Mouse (Mus musculus): ENCODE results near the gene Fam69b. TPM values are rescaled to one million over a fixed set of nuclear protein-coding genes. Genes with fewer than 3 reads are reported as not detected.

The Fam69b gene
- 5.5 and 9.1 TPM in 2 replicates for polyA plus RNA-seq (2012; rRNA removed; ENCODE audit: low replicate concordance)

GRCm38 (mm10) chr2:26627921-26628739 is at the start of gene Fam69b:
Gene Fam69b, plus strand, starts transcription at chr2:26628457.

GRCm38 (mm10) chr2:26579714-26580113 is 48.5 kb upstream of the Fam69b start, which contains the start of gene Egfl7:
Gene Egfl7, plus strand, starts transcription at chr2:26580014.

GRCm38 (mm10) chr2:26586294-26587043 is 41.8 kb upstream of the Fam69b start, which contains the start of gene Gm20532:
Gene Gm20532, plus strand, starts transcription at chr2:26586639.

GRCm38 (mm10) chr2:26603720-26604671 is 24.3 kb upstream of the Fam69b start, which contains the start of gene Agpat2:
Gene Agpat2, minus strand, starts transcription at chr2:26604417.

GRCm38 (mm10) chr2:26671182-26671581 is 42.9 kb downstream of the Fam69b start, which contains the start of gene Lcn4:
Gene Lcn4, minus strand, starts transcription at chr2:26671282.

Other genes with a start within 250 kb of the Fam69b start
- 19.9 and 28.1 TPM in 2 replicates for gene Snapc4, start 247.8 kb upstream of the Fam69b start, polyA plus RNA-seq (2012; rRNA removed; ENCODE audit: low replicate concordance)
- gene Entr1, start 239.1 kb upstream of the Fam69b start, polyA plus RNA-seq (2012; rRNA removed; ENCODE audit: low replicate concordance), result 46.8 and 50.7 TPM in 2 replicates
- gene Pmpca, start 239.1 kb upstream of the Fam69b start, polyA plus RNA-seq (2012; rRNA removed; ENCODE audit: low replicate concordance), result 11.9 and 37.6 TPM in 2 replicates
- 11.2 and 15.5 TPM in 2 replicates for gene Inpp5e, start 219.3 kb upstream of the Fam69b start, polyA plus RNA-seq (2012; rRNA removed; ENCODE audit: low replicate concordance)
- 53.8 and 75.0 TPM in 2 replicates for gene Sec16a, start 183.2 kb upstream of the Fam69b start, polyA plus RNA-seq (2012; rRNA removed; ENCODE audit: low replicate concordance)
- 10.2 and 14.7 TPM in 2 replicates for gene Notch1, start 111.8 kb upstream of the Fam69b start, polyA plus RNA-seq (2012; rRNA removed; ENCODE audit: low replicate concordance)
- 110 and 122 TPM in 2 replicates for gene Egfl7, start 48.4 kb upstream of the Fam69b start, polyA plus RNA-seq (2012; rRNA removed; ENCODE audit: low replicate concordance)
- not detected in 2 replicates for gene Gm20532, start 41.8 kb upstream of the Fam69b start, polyA plus RNA-seq (2012; rRNA removed; ENCODE audit: low replicate concordance)
- gene Agpat2, start 24.0 kb upstream of the Fam69b start, polyA plus RNA-seq (2012; rRNA removed; ENCODE audit: low replicate concordance), result 242 and 435 TPM in 2 replicates
- gene Lcn4, start 42.8 kb downstream of the Fam69b start, polyA plus RNA-seq (2012; rRNA removed; ENCODE audit: low replicate concordance), result not detected in 2 replicates
- 0.25 TPM in 1 of 2 replicates, not detected in the other for gene Abo, start 236.5 kb downstream of the Fam69b start, polyA plus RNA-seq (2012; rRNA removed; ENCODE audit: low replicate concordance)